Mouse (Mus musculus): Measurements from ENCODE around the gene Tmprss4. TPM values are rescaled to one million over a fixed set of nuclear protein-coding genes. Genes with fewer than 3 reads are reported as not detected.

The Tmprss4 gene
- polyA plus RNA-seq, 1 experiment, result not detected

DNA sequence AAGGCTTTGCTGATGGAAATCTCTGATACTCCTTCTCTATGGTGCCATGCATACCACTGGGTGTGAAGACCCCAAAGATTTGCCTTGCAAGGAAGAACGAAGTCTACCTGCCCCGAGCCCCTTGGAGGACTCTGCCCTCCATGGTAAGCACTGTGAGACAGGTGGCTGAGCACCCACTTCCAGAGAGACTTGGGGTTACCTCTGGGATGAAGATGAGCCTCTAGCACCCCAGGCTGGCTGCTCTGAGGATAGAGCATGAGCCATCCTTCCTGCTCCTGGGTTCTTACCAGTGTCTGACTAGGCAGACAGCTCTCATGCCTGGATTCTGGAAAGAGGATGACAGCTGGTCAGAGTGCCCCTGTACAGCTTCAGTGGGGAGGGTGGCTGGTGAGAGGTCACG, 73.8 kb downstream of the Tmprss4 start:
- no peak for TF ChIP-seq GATA1 (IDR thresholded peaks at IDR 0.05; ENCODE audit: low read length)

GRCm38 (mm10) chr9:45126941-45127340, 77.0 kb downstream of the Tmprss4 start:
- no peak for TF ChIP-seq GATA1 (IDR thresholded peaks at IDR 0.05; ENCODE audit: low read length)

DNA sequence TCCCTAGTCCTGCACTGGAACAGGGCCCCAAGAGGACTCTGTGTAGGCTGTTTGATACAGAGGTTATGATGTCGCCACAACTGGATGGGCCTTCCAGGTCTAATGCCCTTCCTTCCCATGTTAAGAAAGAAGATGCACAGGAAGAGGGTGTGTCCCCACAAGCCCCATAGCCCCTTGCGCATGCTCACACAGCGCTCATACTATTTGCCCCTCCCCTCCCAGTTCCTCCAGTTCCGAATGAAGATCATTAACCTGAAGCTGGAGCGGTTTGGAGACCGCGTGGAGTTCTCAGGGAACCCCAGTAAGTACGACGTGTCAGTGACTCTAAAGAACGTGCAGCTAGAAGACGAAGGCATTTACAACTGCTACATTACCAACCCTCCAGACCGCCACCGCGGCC, 78.7 kb downstream of the Tmprss4 start:
- TF ChIP-seq GATA1 (IDR thresholded peaks at IDR 0.05; ENCODE audit: low read length), result no peak

Other genes with a start within 250 kb of the Tmprss4 start
- gene Ube4a, start 238.5 kb downstream of the Tmprss4 start, polyA plus RNA-seq (2012), result 1.8 and 2.0 TPM in 2 replicates
- gene Cd3g, start 223.7 kb downstream of the Tmprss4 start, polyA plus RNA-seq (2012), result 0.05 and 0.15 TPM in 2 replicates
- gene Cd3d, start 222.3 kb downstream of the Tmprss4 start, polyA plus RNA-seq (2012), result not detected in 2 replicates
- not detected in 2 replicates for gene Cd3e, start 194.5 kb downstream of the Tmprss4 start, polyA plus RNA-seq (2012)
- gene Mpzl2, start 164.3 kb downstream of the Tmprss4 start, polyA plus RNA-seq (2012), result not detected in 2 replicates
- 0.02 and 0.08 TPM in 2 replicates for gene Mpzl3, start 148.9 kb downstream of the Tmprss4 start, polyA plus RNA-seq (2012)
- not detected in 2 replicates for gene Jaml, start 124.9 kb downstream of the Tmprss4 start, polyA plus RNA-seq (2012)
- not detected in 2 replicates for gene Scn2b, start 86.3 kb downstream of the Tmprss4 start, polyA plus RNA-seq (2012)
- not detected in 2 replicates for gene Scn4b, start 65.7 kb downstream of the Tmprss4 start, polyA plus RNA-seq (2012)
- gene BC049352, start 22.1 kb downstream of the Tmprss4 start, polyA plus RNA-seq (2012), result not detected in 2 replicates
- gene Il10ra, start 65.1 kb upstream of the Tmprss4 start, polyA plus RNA-seq (2012), result not detected in 2 replicates
- not detected in 2 replicates for gene Tmprss13, start 115.0 kb upstream of the Tmprss4 start, polyA plus RNA-seq (2012)
- not detected in 2 replicates for gene Fxyd6, start 166.1 kb upstream of the Tmprss4 start, polyA plus RNA-seq (2012)
- not detected in 2 replicates for gene Fxyd2, start 195.6 kb upstream of the Tmprss4 start, polyA plus RNA-seq (2012)
- not detected in 2 replicates for gene Dscaml1, start 222.5 kb upstream of the Tmprss4 start, polyA plus RNA-seq (2012)

All from G1E-ER4 (cell line).